Mouse (Mus musculus): ENCODE data around the gene Myh14. TPM values are rescaled to one million over a fixed set of nuclear protein-coding genes. Genes with fewer than 3 reads are reported as not detected.

Gene Myh14
- total and polyA plus RNA-seq, 3 experiments, result under 0.01 to 0.08 TPM; not detected in 1

- no peaks in the 10 kb centered on the region for H3K36me3 ChIP-seq (ENCODE audit: control insufficient read depth in 1 of 2, insufficient read depth in 2 of 2, low read length in 2 of 2)
- no peak overlapping the region for H3K9ac ChIP-seq (ENCODE audit: control insufficient read depth, low read depth, low read length, poor library complexity, severe bottlenecking)
- no peaks in the 10 kb centered on the region for H3K79me2 ChIP-seq (ENCODE audit: control insufficient read depth, insufficient read depth, low read length, poor library complexity)
- no peak overlapping the region for H3K4me3 ChIP-seq (ENCODE audit: control insufficient read depth in 1 of 2, insufficient read depth in 1 of 2, low read depth in 2 of 2, low read length in 2 of 2)
- no peak for DNase-seq (ENCODE audit: low read depth, low spot score)
- H3K27ac ChIP-seq (ENCODE audit: control insufficient read depth, low read depth, low read length), result no peak overlapping the region
- TF ChIP-seq MAX (IDR thresholded peaks at IDR 0.05; ENCODE audit: low read length) (no peak), POLR2A (IDR thresholded peaks at IDR 0.05; ENCODE audit: control insufficient read depth in 1 of 2, insufficient read depth in 1 of 2, low read depth in 1 of 2, low read length in 2 of 2, poor library complexity in 1 of 2) (0 out of 4 replicates have a peak, but pooled peaks of 1 of the 2 experiments have one; percentile 5)
- H3K4me1 ChIP-seq (ENCODE audit: control insufficient read depth in 1 of 2, insufficient read depth in 2 of 2, low read length in 2 of 2), result no peaks in the 10 kb centered on the region
- H3K27me3 ChIP-seq (ENCODE audit: control insufficient read depth in 1 of 2, insufficient read depth in 2 of 2, low read length in 2 of 2), result no peaks in the 10 kb centered on the region
- H3K9me3 ChIP-seq (replicated peaks; ENCODE audit: insufficient read depth, low read length), result no peaks in the 10 kb centered on the region
These were observed 66.5 kb downstream of the Myh14 start for GRCm38 (mm10) chr7:44604139-44604606.

GRCm38 (mm10) chr7:44603186-44603855, 67.3 kb downstream of the Myh14 start:
- Histone ChIP-seq H3K27me3 (ENCODE audit: control insufficient read depth in 1 of 2, insufficient read depth in 2 of 2, low read length in 2 of 2) (no peaks in the 10 kb centered on the region), H3K27ac (ENCODE audit: control insufficient read depth, low read depth, low read length) (no peak overlapping the region), H3K9ac (ENCODE audit: control insufficient read depth, low read depth, low read length, poor library complexity, severe bottlenecking) (no peak overlapping the region), H3K36me3 (ENCODE audit: control insufficient read depth in 1 of 2, insufficient read depth in 2 of 2, low read length in 2 of 2) (no peaks in the 10 kb centered on the region), H3K79me2 (ENCODE audit: control insufficient read depth, insufficient read depth, low read length, poor library complexity) (no peaks in the 10 kb centered on the region), H3K9me3 (replicated peaks; ENCODE audit: insufficient read depth, low read length) (no peaks in the 10 kb centered on the region), H3K4me1 (ENCODE audit: control insufficient read depth in 1 of 2, insufficient read depth in 2 of 2, low read length in 2 of 2) (no peaks in the 10 kb centered on the region), H3K4me3 (ENCODE audit: control insufficient read depth in 1 of 2, insufficient read depth in 1 of 2, low read depth in 2 of 2, low read length in 2 of 2) (no peak overlapping the region)
- DNase-seq (ENCODE audit: low read depth, low spot score), result no peak
- TF ChIP-seq E2F4 (IDR thresholded peaks at IDR 0.05; ENCODE audit: borderline replicate concordance, low read depth, low read length) (no peak), NRF1 (IDR thresholded peaks at IDR 0.05; ENCODE audit: insufficient read depth, low read depth, low read length, poor library complexity, severe bottlenecking) (no peak), ZNF384 (IDR thresholded peaks at IDR 0.05; ENCODE audit: low read depth, low read length) (no peak), TAL1 (IDR thresholded peaks at IDR 0.05; ENCODE audit: low read length) (no peak), MAZ (IDR thresholded peaks at IDR 0.05; ENCODE audit: low read depth, low read length) (no peak), TBP (IDR thresholded peaks at IDR 0.05; ENCODE audit: low read depth, low read length) (no peak), ZKSCAN1 (IDR thresholded peaks at IDR 0.05; ENCODE audit: low read depth, low read length) (no peak), KAT2A (conservative IDR thresholded peaks at IDR 0.05; ENCODE audit: low read depth, low read length) (no peak)

- Histone ChIP-seq H3K9ac (ENCODE audit: control insufficient read depth, low read depth, low read length, poor library complexity, severe bottlenecking) (no peak overlapping the region), H3K79me2 (ENCODE audit: control insufficient read depth, insufficient read depth, low read length, poor library complexity) (no peaks in the 10 kb centered on the region), H3K9me3 (replicated peaks; ENCODE audit: insufficient read depth, low read length) (no peaks in the 10 kb centered on the region), H3K27me3 (ENCODE audit: control insufficient read depth in 1 of 2, insufficient read depth in 2 of 2, low read length in 2 of 2) (no peaks in the 10 kb centered on the region), H3K27ac (ENCODE audit: control insufficient read depth, low read depth, low read length) (no peak overlapping the region), H3K36me3 (ENCODE audit: control insufficient read depth in 1 of 2, insufficient read depth in 2 of 2, low read length in 2 of 2) (no peaks in the 10 kb centered on the region), H3K4me1 (ENCODE audit: control insufficient read depth in 1 of 2, insufficient read depth in 2 of 2, low read length in 2 of 2) (no peaks in the 10 kb centered on the region), H3K4me3 (ENCODE audit: control insufficient read depth in 1 of 2, insufficient read depth in 1 of 2, low read depth in 2 of 2, low read length in 2 of 2) (no peak overlapping the region)
- DNase-seq (ENCODE audit: low read depth, low spot score), result no peak
- TF ChIP-seq GABPA (IDR thresholded peaks at IDR 0.05; ENCODE audit: low read depth, low read length) (no peak), CTCF (IDR thresholded peaks at IDR 0.05 in 2 of 3, conservative IDR thresholded peaks at IDR 0.05 in 1 of 3; ENCODE audit: control insufficient read depth in 1 of 3, insufficient read depth in 1 of 3, low read depth in 2 of 3, low read length in 3 of 3, poor library complexity in 1 of 3, severe bottlenecking in 1 of 3) (no peak), ZC3H11A (IDR thresholded peaks at IDR 0.05; ENCODE audit: low read depth, low read length) (no peak)
These were observed 68.2 kb downstream of the Myh14 start for GRCm38 (mm10) chr7:44602443-44602842.

All from MEL (cell line).